Mouse (Mus musculus) gonadal fat pad, adult 2 months (tissue): Measurements from ENCODE around the gene Zfand2b. TPM values are rescaled to one million over a fixed set of nuclear protein-coding genes. Genes with fewer than 3 reads are reported as not detected.

Experiments used
- DNase-seq: peaks from one replicate; pipeline ENCODE4 v3.0.0-alpha.2; 2012; ENCODE audit warnings: low read depth
- polyA plus RNA-seq: library from polyadenylated mRNA; depleted of rRNA; stranded (reverse); fragments of >200 nt; gene quantifications from 2 replicates; pipeline ENCODE4 v1.2.3, GENCODE M21; 2012; rRNA removed

Zfand2b gene
- polyA plus RNA-seq, result 46.3 and 61.0 TPM in 2 replicates

- peak; percentile 77 for DNase-seq
Measured at GRCm38 (mm10) chr1:75168472-75169464, at the start of gene Zfand2b. Zfand2b (plus strand) TSS chr1:75168646.

GRCm38 (mm10) chr1:75122211-75122610 is 46.2 kb upstream of the Zfand2b start:
- no peak for DNase-seq

- no peak for DNase-seq
Measured at GRCm38 (mm10) chr1:75124346-75125321, 43.8 kb upstream of the Zfand2b start, which contains the start of gene Nhej1. Nhej1 (minus strand) TSS chr1:75125200.

- DNase-seq, result no peak
Measured at GRCm38 (mm10) chr1:75125418-75125817, 43.0 kb upstream of the Zfand2b start.

GRCm38 (mm10) chr1:75128641-75129040 is 39.8 kb upstream of the Zfand2b start:
- no peak for DNase-seq

- DNase-seq, result no peak
Measured at GRCm38 (mm10) chr1:75133421-75134207, 34.8 kb upstream of the Zfand2b start, which contains the start of gene Slc23a3. Slc23a3 (minus strand) TSS chr1:75133890.

GRCm38 (mm10) chr1:75136293-75136692 is 32.2 kb upstream of the Zfand2b start:
- no peak for DNase-seq

GRCm38 (mm10) chr1:75136730-75137129 is 31.7 kb upstream of the Zfand2b start:
- DNase-seq, result no peak

GRCm38 (mm10) chr1:75138448-75138847 is 30.0 kb upstream of the Zfand2b start:
- DNase-seq, result no peak

GRCm38 (mm10) chr1:75140601-75141190 is 27.8 kb upstream of the Zfand2b start:
- DNase-seq, result no peak

- no peak for DNase-seq
Measured at GRCm38 (mm10) chr1:75141486-75142190, 26.8 kb upstream of the Zfand2b start.

- no peak for DNase-seq
Measured at GRCm38 (mm10) chr1:75142301-75143261, 25.9 kb upstream of the Zfand2b start, which contains the start of the genes Cnppd1 and Retreg2. Cnppd1 (minus strand) TSS chr1:75142711. Retreg2 (plus strand) TSS chr1:75142778.

GRCm38 (mm10) chr1:75145589-75145988 is 22.9 kb upstream of the Zfand2b start:
- DNase-seq, result no peak

GRCm38 (mm10) chr1:75147411-75148135 is 20.9 kb upstream of the Zfand2b start:
- no peak for DNase-seq

- DNase-seq, result no peak
Measured at GRCm38 (mm10) chr1:75148727-75149126, 19.7 kb upstream of the Zfand2b start.

- DNase-seq, result no peak
Measured at GRCm38 (mm10) chr1:75155837-75156236, 12.6 kb upstream of the Zfand2b start.

GRCm38 (mm10) chr1:75158990-75159389 is 9.5 kb upstream of the Zfand2b start:
- no peak for DNase-seq
